Mouse (Mus musculus): Measurements from ENCODE around the gene Igsf21.

Gene Igsf21

GRCm38 (mm10) chr4:140235361-140236153 lies 11.0 kb downstream of the Igsf21 start:
- no peak for DNase-seq

GRCm38 (mm10) chr4:140234412-140235205 lies 12.0 kb downstream of the Igsf21 start:
- no peak for DNase-seq

GRCm38 (mm10) chr4:140227837-140228236 lies 18.7 kb downstream of the Igsf21 start:
- DNase-seq: no peak

- no peak for DNase-seq
Observed at GRCm38 (mm10) chr4:140225204-140225603, 21.4 kb downstream of the Igsf21 start.

- no peak for DNase-seq
Observed at GRCm38 (mm10) chr4:140224451-140224850, 22.1 kb downstream of the Igsf21 start.

GRCm38 (mm10) chr4:140223067-140223466 lies 23.5 kb downstream of the Igsf21 start:
- DNase-seq: peak; percentile 41

- peak; percentile 46 for DNase-seq
Observed at GRCm38 (mm10) chr4:140220326-140221093, 26.1 kb downstream of the Igsf21 start.

- DNase-seq: no peak
Observed at GRCm38 (mm10) chr4:140218853-140219852, 27.4 kb downstream of the Igsf21 start.

- DNase-seq: no peak
Observed at GRCm38 (mm10) chr4:140218384-140218783, 28.2 kb downstream of the Igsf21 start.

- no peak for DNase-seq
Observed at GRCm38 (mm10) chr4:140217934-140218333, 28.6 kb downstream of the Igsf21 start.

- DNase-seq: no peak
Observed at GRCm38 (mm10) chr4:140216096-140216495, 30.5 kb downstream of the Igsf21 start.

- DNase-seq: no peak
Observed at GRCm38 (mm10) chr4:140215205-140215604, 31.4 kb downstream of the Igsf21 start.

- DNase-seq: no peak
Observed at GRCm38 (mm10) chr4:140214406-140214805, 32.2 kb downstream of the Igsf21 start.

GRCm38 (mm10) chr4:140210129-140210890 lies 36.3 kb downstream of the Igsf21 start:
- no peak for DNase-seq

GRCm38 (mm10) chr4:140205811-140206231 lies 40.8 kb downstream of the Igsf21 start:
- DNase-seq: peak; percentile 55

GRCm38 (mm10) chr4:140204775-140205174 lies 41.8 kb downstream of the Igsf21 start:
- DNase-seq: no peak

GRCm38 (mm10) chr4:140203696-140204272 lies 42.8 kb downstream of the Igsf21 start:
- DNase-seq: no peak

GRCm38 (mm10) chr4:140202196-140202595 lies 44.4 kb downstream of the Igsf21 start:
- no peak for DNase-seq

GRCm38 (mm10) chr4:140200296-140200695 lies 46.3 kb downstream of the Igsf21 start:
- no peak for DNase-seq

- no peak for DNase-seq
Observed at GRCm38 (mm10) chr4:140196717-140197116, 49.9 kb downstream of the Igsf21 start.

All from lung, postnatal 10 days (tissue).